Mouse (Mus musculus): Measurements from ENCODE around the gene Dlst.

The Dlst gene

DNA sequence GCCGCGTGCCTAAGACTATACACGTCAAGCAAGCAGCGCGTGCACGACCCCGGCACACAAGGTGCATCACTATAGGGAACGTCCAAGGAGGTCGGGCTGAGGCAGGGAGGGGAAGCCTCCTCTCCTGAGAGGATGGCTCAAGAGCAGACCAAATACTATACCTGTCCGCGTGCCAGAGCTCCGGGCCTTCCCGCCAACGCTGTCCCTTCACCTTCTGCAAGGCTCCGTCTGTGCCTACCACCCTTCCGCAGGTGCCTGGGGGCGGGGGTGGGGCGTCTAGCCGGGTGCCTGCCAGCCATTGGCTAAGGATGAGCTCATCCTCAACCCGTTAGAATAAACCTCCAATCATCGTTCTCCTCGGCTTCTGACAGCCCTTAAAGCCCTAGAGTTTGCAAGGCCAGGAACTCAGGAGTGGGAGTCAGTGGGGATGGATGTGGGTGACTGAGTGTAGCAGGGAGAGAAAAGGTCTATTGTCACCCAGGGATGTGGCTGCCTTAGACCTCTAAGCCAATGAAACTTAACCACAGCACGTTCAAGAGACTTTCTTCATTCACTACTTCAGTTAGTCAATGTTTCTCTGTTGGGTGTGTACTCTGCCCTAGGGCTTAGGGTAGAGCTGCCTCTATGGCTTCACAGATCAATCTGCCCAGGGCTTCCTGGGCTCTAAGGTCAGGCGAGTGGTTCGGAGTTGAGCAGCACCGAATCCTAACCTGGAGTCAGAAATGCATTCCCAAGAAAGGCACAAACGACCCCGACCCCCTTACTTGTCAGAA, 40.6 kb downstream of the Dlst start, which contains the start of gene Rps6kl1:
Gene Rps6kl1, minus strand, starts transcription at position 263 of the 773 bp plus-strand sequence.
- DNase-seq, result peak; percentile 73 to 80

DNA sequence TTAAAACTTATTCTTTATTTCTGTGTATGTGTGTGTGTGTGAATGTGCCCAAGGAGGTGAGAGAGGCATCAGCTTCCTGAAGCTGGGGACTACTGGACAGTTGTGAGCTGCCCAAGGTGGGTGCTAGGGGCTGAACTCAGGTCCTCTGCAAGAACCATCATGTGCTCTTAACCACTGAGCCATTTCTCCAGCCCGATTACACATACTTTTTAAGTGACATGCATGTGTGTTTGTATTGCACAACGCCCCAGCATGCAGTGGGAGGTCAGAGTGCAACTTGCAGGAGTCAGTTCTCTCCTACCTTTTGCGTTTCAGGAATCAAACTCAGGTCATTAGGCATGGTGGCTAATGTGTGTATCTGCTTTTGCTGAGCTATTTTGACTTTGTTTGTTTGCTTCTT, 42.4 kb downstream of the Dlst start:
- no peak for DNase-seq

DNA sequence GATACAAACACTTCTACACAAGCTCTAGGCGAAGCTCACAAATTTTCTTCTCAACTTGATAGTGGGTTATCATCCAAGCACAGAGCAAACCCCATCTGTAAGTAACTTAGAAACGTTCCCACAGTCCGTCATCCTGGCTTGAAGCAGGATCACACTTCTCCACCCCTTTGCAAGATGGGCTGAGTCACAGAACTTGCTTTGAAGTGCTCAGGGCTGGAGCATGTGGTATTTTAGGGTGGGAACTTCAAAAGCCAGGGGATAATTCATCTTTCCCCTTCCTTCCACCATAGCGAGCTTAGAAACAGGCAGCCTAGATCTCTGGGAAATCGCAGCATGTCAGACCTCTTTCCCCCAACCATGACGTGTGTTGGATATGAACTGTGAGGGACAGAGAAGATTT, 45.7 kb downstream of the Dlst start:
- DNase-seq, result no peak

DNA sequence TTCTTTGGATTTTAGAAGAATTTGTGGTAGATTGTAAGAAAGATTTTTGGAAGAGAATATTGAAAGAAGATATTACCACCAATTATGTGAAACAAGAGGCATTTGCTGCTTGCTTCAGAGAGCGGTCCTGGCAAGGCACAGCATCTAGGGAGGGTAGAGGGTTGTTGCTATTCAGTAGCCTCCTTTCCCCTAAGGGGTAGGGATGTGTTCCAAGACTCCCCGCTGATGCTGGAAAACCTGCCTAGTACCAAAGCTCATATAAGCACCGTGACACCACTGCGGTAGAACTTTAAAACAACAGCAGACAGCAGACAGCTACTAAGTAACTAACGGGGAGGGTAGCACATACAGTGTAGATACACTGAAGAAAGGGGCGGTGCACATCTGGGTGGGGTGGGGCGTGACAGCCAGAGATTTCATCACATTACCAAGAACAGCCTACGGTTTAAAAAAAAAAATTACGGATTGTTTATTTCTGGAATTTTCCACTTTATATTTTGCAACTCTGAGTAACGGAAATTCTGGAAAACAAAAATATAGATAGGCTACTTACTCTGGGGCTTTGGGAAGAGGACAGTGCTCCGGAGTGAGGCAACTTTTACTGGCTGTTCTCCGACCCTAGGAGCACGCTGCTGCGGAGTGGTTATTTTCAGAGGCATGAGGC, 47.3 kb downstream of the Dlst start:
- DNase-seq, result no peak

DNA sequence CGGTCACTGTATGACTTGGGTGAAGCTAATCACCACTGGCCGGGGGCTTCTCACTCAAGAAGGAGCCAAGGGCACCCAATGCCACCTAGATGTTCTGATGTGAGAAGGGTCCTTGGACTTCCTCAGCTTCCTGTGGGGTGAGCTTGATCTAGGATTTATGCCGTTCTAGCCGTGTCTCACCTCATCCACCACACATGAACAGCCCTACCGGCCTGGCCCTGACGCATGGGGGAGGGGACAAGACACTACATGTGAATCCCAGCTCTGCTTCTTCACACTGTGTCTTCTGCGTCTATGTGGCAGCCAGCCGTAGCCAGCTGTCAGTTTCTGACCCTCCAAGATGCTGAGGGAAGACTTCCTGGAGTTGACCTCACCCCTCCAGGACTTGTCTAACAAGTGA, 48.2 kb downstream of the Dlst start:
- DNase-seq, result no peak

DNA sequence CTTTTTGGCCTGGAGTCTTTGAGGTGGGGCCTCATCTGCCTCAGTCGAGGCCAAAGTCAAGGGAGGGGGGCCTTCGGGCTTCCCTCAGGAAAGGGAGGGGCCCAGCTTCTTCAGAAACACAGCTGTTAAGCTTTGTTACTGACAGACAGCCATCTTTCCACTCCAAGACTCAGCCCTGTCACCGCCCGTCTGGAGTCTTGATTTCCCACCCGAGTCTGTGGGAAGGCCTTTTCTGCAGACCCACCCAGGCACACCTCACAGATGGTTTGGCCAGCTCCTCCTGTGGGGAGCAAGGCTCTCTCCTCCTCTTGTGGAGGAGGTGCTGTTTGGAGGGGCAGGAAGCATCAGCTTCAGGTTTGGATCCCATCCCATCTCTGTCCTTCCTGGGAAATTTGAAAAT, 49.0 kb downstream of the Dlst start:
- DNase-seq, result no peak

DNA sequence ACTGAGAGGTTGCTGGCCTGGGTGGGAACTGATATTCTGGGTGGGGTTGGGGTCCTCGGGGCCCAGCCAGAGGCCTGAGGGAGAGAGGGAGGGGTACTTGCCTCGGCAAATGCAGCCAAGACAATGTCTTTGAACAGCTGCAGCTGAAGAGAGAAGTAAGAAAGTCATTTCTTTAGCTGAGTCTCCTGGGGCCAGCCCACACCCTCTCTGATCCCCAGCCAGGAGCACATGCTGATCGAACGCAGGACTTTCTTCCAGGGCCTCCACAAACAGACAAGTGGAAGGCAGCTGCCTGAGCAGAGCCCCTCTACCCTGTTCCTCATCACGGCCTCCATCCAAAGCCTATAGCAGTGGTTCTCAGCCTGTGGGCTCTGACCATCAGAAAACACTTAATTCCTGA, 54.4 kb downstream of the Dlst start:
- no peak for DNase-seq

DNA sequence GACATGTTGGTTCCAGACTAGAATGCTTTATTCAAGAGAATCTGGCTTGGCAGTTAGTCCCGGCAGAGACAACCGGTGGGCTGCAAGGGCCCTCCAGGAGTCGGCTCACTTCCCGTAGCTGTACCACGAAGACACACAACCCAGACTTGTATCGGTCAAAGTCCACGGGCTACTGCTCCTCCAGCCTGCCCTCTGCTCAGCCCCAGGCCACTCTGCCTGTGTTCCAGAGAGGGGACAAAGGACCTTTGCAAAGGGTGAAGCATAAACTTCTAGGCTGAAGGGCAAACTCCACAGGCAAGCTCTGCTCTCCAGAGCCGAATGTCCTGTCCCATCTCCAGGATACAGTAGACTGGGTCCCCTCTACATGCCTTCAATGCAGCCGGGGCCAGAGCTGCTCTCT, 56.0 kb downstream of the Dlst start:
- DNase-seq, result no peak

DNA sequence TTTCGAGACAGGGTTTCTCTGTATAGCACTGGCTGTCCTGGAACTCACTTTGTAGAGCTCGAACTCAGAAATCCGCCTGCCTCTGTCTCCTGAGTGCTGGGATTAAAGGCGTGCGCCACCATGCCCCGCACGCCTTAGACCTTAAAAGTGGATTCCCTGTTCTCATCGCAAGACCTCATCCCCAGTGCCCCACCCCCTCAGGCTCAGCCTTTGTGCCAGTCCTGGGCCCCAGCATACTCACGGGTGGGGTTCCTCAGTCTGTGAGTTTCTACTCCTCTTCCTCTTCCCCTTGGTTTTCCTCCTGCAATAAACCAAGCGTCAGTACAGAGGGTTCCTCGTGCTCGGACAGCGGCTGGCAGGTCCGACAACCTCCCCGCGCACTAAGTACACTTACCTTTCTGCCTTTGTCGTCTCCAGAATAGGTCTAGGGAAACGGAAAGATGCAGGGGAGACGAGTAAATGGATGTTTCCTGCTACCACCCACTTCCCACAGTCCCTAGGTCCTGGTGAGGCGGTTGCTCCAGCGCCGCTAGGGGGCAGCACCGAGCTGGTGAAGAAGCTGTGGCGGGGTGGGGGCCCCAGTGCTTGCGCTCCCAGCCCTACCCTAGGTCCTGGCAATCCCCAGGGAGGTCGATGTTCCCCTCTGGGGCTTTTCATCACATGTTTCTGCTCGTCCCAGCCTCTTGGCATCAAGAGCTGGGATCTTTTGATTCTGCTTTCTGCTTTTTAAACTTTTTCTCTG, 58.7 kb downstream of the Dlst start:
- DNase-seq, result peak; percentile 87 to 88

DNA sequence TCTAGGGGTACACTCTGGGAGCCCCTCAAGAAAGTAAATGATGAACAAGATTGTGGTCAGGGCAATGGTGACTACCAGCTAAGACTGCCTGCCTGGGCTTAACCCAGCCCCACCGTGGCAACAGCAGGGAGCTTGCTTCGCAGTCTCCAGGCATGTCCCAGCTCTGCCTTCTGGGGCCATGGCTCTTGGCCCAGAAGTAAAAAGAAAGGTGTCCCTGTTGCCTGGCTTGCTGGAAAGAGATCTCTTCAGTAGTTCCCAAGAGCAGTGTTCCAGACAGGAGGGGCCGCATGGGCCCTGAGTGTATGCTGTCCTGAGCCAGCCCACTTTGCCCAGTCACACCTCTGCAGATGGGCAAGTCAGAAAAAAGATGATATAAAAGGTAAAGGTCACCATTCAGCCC, 59.2 kb downstream of the Dlst start:
- DNase-seq, result no peak

DNA sequence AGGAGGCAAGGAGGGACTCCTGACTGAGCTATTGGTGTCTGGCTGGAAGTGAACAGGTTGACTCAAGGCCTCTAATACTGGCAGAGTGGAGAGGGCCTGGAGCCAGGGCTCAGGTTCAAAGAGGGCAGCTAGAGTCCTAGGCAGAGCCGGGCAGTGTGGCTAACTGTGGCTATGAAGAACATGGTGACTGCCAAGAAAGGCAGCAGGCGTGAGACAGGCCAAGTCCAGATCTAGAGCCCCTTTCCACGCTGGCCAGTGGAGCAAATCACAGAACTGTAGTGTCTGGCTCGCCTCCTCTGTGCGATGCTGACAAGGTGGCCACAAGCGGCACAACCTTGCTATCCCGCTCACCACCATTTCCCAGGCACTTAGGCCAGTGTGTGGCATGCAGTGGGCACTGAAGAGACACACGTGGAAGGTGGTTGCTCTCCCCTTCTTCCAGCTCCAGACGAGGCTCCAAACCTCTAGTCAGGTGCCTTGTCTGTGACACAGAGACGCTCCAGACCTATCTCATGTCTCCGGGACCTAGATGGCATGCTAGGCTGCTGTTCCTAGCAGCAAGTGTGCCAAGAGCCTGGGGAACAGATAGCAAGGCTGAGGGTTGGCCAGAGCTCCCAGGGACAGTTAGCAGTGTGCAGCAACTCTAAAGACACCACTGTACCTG, 59.8 kb downstream of the Dlst start:
- DNase-seq, result no peak

DNA sequence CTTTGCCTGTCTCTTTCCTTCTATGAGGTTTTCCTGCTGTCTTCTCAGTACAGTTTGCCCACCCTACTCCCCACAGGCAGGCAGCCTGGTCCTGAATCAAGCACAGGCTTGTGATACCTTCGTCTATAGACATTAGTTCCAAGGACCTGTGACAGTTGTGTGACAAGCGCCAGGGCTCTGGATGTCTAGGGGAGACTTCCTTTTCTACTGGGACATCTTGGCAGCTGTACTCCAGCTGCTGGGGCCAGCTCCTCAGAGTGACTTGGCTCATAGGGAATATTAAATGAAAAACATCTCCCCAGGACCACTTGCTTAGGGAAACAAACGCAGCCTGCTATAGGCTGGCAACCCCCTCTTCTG, 60.3 kb downstream of the Dlst start:
- DNase-seq, result no peak

DNA sequence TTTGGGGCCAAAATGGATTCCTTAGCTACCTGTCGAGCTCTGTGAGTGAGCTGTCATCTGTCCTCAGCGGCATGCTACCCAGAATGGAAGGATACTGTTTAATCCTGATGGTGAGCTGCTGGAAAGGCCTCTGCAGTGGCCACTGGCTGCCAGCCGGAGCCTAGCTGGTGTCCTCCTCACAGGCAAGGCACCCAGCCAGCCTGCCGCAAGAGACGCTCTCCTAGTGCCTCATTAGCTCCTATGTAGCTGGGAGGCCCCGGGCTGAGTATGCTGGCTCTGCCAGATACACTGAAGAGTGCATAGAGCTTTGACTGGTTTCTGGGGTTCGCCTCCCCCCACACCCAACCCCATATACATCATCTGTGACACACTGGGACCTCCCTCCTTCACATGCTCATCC, 63.4 kb downstream of the Dlst start:
- DNase-seq, result no peak

DNA sequence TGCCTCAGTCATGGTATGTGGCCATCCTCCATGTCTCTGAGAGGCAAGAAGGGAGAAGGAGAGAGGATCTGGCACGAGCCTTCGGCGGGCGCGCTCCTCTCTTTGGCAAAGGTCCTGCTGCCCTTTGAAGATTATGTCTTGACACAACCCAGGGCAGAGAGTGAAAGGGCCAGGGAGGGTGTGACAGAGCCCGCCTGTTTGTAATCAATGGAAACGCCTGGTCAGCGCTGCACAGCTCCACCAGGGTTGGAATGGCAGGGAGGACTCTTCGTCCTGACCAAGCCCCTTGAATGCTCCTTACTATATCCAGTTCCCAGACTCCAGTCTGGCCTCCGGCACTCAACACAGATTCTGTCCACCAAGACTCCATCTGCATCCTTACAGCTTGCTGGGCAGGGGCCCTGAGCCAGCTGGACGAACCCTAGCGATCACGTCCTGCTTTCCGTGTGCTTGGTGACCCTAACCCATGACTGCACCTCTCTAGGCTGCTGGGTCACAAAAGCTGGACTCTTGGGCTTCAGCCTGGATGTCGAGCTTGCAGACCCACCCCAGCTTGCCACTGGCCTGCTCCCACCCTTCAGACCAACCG, 64.5 kb downstream of the Dlst start:
- DNase-seq, result no peak

DNA sequence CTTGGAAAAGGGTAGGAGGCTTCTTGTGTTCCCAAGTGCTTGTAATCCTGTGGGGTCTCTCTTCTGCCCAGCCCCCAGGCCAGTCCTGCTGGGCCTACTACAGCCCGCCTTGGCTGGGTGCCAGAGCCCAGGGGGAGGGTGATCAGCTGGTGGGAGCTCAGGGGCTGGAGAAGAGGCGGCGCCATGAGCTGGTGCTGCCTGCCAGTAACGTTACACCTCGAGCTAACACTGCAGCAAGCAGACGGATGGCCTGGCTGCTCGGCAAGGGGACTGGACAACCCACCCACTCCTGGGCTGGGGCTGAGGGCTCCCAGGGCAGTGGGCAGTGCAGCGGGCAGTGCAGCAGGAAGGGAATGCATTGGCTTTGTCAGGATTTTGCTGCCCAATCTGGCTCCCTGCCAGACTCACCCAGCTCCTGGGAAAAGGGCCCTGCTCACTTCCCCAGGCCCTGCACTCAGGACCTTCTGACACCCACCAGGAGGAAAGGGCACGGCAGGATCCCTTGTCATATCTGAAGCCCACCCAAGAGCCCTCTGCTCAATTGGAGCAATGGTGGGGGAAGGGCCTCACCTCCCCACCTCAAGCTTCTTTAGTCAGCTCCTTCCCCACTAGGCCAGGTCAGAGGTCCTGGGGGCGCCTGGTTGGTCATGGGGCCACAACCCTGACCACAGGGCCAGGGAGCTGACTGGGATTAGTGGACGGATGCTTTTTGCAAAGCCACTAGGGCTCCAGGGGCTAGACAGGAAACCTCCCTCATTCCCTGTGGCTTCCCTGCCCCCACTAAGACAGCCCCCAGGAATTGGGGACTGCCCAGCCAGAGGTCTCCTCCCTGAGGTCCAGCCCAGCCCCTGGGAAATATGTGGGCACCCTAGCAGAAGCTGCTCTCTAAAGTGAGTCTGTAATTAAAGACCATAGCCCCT, 65.6 kb downstream of the Dlst start:
- DNase-seq, result no peak

DNA sequence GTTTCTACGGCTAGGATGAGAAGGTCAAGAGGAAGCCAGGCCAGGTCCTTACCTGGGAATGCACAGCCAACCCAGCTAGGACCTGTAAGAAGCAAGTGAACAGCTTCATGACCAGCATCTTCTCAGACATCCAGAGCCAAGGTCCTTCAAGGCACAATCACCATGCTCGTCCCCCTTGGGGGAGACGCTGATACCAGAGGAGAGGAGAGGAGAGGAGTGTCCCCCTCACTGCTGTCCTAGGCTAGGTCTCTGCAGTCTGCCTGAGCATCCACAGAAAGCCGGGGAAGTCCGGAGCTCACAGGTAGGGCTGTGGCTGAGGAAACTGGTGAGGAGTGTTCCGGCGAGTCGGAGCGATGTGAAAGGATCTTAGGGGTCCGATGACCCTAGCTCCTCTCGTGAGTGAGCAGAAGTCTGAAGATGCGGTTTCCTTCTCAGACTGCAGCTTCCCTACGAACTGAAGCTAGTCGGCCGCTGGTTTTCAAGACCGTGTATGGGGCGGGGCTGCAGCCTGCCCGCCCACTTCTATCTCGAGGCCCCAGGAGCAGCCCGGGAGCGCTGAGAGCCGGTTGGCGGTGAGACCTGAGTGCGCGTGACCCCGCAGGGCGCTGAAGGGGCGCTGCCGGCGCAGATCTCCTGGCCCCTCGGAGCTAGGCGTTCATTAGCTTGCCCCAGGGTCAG, 66.4 kb downstream of the Dlst start:
- peak; percentile 59 to 69 for DNase-seq

DNA sequence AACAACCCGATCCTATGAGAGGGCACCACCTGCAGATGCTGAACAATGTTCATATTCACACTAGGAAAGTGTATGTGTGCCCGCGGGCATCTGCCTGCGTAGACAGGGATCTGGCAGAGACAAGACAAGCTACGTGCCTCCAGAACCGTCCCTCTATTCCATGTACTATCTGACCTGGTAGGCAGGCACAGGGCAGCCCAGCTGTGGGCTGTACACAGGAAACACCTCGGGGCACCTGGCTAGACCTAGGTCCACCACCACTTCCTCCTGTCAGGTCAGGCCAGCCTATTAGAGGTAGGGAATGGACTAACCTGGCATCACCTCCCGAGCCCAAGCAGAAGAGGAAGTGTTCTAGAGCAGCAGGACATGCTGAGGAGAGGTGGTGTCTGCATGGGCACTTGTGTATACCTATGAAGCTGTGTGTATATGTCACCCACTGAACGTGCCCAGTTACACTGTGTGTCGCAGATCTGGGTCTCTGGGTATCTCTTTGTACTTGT, 67.2 kb downstream of the Dlst start, which contains the start of gene Pgf:
Gene Pgf, minus strand, starts transcription at position 51 of the 500 bp plus-strand sequence.
- DNase-seq, result no peak

DNA sequence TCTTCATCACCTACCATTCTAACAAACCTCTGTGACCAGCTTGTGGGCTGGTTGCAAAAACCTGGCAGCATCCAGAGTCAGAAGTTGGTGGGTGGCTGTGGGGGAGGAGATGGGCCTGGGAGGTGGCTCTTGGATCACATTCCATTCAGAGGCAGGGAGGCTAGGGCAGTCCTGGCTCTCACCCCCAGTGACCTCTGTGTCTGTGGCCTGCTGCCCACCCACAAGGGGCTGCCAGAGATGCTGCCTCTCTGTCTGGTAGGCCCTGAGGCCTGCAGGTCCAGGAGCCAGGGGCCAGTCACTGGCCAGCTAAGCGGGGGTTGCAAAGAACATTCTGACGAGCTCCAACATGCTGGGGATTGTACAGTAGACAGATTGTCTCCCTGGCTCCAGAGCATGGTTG, 67.7 kb downstream of the Dlst start:
- DNase-seq, result no peak

DNA sequence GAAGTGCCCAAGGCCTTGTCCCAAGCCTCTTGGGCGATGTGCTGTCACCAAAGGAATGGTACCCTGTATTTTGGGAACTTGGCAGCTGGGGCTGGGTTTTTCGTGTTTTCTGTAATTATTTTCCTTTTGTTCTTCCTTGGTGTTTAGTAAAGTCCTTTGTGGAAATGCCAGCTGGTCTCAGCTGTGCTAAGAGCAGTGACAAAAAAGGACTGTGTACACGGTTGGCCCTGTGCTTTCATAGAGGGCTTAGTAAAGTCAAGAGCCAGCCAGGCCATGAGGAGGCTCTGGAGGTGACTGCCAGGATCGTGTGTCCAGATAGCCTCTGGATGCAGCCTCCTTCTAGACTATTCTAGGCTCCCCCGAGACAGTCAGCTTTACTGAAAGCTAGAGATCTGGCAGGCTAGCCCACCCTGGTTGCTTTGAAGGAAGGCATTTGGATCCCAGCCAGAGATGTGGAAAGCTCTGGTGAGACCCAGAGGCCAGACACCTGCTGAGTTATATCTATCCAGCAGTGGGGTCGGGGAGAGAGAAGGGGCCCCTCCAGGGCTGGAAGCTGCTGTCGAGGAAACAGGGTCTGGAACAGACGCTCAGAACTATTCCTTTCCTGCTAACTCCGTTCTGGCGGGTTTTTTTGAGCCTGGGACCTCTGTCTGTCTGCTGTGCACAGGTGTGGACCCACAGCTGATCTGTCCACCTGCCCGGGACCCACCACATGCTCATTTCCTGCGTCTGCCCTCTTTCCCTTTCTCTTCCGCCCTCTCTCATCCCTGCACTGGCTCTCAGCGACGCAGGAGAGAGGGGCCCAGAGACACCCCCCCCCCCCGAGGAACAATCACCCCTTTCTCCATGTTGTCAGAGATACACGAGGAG, 71.1 kb downstream of the Dlst start:
- DNase-seq, result no peak

DNA sequence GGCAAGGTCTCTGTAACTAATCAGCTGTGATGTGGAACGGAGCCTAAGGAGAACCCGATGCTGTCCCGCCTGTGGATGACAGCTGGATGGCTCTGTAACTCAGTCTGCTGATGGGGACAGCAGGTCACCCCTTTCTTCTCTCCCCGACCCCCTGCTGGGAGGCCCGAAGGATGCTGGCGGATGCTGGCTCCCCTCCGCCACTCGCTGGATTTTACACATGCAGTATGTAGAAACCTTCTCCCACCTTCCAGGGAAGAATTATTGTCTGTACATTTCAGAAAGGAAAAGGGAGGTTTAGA, 71.7 kb downstream of the Dlst start:
- no peak for DNase-seq

All from thymus, postnatal 36 days (tissue).